Mouse (Mus musculus): Measurements from ENCODE around the gene Rgl1.
A peak's percentile ranks its signal among the peaks of the same experiment; 100 is the strongest.

Rgl1 gene

DNA sequence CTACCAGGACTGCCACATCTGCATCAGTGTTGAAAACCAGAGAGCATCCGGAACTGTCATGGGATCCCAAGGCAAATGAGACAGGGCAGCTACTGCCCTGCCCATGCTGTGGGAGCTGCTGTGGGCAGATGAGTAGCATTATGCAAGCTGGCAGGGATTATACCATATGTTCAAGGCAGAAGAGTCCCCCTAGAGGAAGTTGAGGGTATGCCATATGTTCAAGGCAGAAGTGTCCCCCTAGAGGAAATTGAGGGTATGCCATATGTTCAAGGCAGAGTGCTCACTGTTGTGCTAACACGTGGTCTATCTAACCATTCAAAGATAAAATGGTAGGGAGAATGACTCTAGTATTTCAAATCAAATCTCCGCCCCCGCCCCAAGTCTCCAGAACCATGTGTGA is 254.9 kb downstream of the Rgl1 start:
- DNase-seq (ENCODE audit: inconsistent ontology term) = no peak

DNA sequence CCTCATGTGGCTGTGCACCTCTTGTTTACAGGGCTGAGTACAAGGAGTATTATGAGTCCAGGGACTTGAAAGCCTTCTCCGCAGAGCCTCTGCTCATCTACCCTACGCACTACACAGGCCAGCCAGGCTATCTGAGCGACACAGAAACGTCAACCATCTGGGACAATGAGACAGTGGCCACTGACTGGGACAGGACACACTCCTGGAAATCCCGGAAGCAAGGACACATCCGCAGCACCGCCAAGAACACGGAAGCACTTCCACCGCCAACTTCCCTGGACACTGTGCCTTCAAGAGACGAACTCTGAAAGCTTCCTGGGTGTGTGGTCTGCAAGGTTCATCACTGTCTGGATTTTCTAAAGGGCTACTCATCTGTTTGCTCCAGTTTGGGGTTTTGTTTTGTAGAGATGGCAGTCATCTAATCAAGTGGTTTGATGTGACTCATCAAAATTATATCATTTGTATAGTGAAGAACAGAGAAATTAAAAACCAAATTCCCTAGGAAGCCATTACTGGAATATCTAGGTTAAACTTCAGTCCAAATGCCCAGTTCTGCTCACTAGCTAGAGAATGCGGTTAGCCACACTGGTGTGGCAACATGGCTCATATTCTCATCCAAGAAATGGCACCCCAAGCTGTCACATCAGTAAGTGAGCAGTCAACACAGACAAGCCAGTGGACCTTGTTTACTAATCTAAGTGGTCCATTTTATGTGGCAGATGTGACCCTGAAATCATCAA is 257.5 kb downstream of the Rgl1 start:
- peak; percentile 94 for DNase-seq (ENCODE audit: inconsistent ontology term)

DNA sequence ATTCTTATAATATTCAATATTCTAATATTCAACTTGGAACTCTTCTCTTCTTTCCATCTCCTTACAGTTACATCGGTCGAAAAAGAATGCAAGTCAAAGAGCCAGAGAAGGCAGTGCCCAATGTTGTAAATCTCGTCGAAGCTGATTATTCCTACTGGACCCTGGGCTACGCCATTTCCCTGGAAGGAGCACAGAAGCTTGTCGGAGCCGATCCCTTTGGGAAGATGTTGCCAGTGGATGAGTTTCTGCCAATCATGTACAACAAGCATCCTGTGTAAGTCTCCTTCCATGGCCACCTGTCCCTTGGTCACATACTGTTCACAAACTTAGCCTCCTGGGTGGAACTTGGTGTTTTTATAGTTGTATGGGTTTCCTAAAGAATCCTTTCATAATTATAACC is 259.4 kb downstream of the Rgl1 start:
- DNase-seq (ENCODE audit: inconsistent ontology term) = no peak

DNA sequence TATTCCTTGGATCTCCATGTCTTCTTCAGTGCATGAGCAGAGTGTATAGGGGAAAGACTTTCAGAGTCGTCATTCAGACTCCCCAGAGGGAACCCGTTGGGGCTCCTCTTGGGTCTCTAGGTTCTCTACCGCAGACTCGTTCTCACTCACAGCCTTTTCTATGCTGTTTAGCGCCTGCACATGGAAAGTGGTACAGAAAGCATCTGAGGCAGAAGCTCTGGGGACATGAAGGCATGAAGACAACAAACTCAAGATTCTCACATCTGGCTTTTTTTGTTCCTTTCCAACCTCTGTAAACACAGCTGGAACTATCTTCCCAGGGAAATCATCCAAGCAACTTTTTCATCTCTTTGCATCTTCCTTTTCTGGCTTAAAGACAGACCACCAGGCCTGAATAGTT is 260.0 kb downstream of the Rgl1 start:
- DNase-seq (ENCODE audit: inconsistent ontology term) = no peak

DNA sequence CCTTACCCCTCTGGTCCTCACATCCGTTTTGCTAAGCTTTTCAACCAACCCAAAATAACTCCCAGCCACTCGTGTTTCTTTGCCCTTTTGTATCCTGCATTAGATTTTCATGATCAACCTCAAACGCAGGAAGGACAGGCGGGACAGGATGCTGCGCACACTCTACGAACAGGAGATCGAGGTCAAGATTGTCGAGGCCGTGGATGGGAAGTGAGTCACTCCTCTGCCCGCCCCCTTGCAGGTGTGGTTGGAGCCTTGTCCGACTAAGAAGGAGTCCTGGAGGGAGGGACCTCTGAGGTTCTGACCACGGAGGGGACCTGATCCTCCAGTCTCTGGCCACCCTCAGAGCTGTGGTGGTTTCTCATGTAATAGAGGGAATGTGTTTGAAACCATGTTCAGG is 266.3 kb downstream of the Rgl1 start:
- no peak for DNase-seq (ENCODE audit: inconsistent ontology term)

DNA sequence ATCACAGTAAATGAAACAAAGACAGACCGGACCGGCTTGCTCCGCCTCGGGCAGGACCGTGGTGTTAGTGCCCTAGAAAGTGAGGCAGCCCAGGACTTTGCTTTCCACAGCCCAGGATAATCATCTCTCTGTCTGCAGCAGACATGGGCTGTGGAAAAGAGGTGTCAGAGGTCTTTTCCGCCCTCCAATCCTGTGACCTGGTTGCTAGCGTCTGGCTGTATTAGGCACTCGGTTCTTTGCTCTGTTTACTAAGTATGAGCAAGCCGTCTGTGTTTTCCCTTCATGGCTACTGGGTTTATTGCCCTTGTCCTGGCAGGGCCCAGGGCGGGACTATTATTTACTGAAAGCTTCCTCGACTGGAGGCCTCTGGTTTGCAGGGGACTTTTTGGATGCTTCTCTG is 268.6 kb downstream of the Rgl1 start:
- DNase-seq (ENCODE audit: inconsistent ontology term) = peak; percentile 45

DNA sequence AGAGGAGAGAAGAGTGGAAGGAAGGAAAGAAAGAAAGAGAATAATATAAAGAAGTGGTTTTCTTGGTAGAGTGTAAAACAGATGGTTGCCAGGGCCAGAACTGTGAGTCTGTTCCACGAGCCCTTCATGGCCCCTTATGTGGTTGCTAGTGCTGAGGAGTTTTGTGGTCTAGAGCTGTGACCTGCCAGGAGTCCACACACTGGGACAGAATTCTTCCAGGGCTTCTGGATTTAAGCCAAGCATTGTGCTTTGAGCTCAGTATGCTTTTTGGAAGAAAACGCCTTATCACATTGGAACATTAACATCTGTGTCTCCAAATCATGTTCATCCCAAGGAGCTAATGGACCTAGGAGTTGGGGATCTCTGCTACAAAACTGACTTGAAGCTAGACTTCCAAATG is 269.3 kb downstream of the Rgl1 start:
- DNase-seq (ENCODE audit: inconsistent ontology term) = peak; percentile 48

DNA sequence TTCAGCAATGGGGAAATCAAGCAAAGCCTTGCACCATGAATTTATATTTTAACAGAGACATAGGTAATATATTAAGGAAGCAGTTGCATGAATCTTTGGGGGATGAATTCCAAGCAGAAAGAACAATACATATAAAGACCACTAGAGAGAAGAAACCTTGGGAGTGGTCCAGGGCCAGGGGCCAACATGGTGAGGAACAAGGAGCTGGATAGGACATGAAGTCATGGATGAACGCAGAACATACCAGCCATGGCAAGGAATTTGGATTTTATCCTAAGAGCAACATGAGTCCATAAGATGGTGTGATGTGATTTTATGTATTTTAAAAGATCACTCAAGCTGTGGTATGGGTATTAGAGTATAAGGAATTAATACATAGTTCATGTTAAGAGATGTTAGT is 273.9 kb downstream of the Rgl1 start:
- DNase-seq (ENCODE audit: inconsistent ontology term) = no peak

DNA sequence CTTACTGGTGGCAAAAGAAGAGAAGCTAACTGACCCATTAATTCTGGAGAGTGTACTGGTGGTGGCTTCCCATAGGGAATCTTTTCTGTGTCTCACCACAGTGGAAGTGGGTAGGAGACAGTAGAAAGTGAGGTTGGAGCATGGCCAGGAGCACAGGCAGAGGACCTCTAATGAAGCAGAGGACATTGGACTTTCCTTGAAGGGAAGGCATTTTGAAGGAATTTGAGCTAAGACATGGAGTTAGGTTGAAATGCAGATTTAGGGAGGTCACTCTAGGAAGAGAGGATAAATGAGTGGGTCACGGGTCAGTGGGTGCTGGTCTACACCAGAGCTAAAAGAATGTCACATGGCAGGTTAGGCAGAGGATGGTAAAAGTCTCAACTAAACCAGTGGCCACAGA is 275.3 kb downstream of the Rgl1 start:
- DNase-seq (ENCODE audit: inconsistent ontology term) = no peak

DNA sequence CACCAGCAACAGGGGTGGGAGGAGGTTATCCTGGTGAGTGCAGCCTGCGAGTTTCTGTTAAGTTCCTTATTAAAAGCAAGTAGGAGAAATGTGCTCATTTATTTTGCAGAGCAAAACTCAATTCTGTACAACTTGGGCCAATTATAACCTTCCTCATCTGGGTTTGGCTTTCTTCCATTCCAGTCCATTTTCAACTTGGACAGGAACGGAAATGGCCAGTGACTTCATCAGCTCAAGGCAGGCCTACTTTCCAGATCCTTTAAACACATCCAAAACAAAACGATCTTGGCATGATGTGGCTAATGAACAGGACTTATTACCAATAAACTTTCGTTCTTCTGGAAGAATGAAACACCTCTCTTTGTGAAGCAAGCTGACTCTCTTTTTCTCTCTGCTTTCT is 290.0 kb downstream of the Rgl1 start:
- DNase-seq (ENCODE audit: inconsistent ontology term) = peak; percentile 19

DNA sequence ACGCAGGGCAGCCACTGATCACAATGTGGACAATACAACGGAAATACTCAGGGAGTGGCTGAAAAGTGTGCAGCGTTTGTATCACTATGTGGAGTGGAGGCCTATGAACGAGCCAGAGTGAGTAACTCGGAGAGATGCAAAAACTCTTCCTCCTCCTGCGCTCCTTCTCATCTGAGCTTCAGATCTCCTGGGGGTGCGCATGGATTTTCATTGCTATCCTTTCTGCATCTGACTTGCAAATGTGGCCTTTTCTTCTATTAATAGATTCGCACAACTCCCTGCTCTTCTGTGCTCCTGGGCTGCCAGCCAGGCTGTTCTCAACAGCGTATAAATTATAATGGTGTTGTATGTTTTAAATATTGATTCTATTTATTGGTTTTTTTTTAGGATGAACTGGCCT is 297.7 kb downstream of the Rgl1 start:
- no peak for DNase-seq (ENCODE audit: inconsistent ontology term)
